Mouse (Mus musculus) testis, adult 2 months (tissue): Measurements from ENCODE around the gene Tkt.

Source experiments
- CTCF ChIP-seq: fragments of 200-500 bp; IDR thresholded peaks from 2 replicates; pipeline ENCODE4 v1.5.1; 2012; ENCODE audit warnings: low read depth, mild to moderate bottlenecking, inconsistent platforms, low read length, moderate library complexity; ENCODE audit not compliant: control insufficient read depth, insufficient read depth, insufficient replicate concordance
- POLR2A ChIP-seq: fragments of 200-500 bp; IDR thresholded peaks from 2 replicates; pipeline ENCODE4 v1.6.1; 2012; ENCODE audit warnings: low read depth, mild to moderate bottlenecking, inconsistent platforms, low read length, moderate library complexity; ENCODE audit not compliant: control insufficient read depth

DNA sequence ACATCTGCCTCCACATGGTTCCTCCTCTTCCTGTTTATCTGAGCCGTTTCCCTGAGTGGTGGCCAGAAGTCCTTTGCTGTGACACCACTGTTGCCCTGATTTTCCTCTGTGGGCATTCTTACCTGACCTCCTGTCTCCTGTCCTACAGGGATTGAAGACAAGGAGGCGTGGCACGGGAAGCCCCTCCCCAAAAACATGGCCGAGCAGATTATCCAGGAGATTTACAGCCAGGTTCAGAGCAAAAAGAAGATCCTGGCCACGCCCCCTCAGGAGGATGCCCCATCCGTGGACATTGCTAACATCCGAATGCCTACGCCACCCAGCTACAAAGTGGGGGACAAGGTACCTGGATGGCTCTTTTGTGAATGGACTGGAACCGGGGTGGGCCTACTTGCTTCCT lies 19.9 kb downstream of the Tkt start:
- TF ChIP-seq CTCF (no peak), POLR2A (no peak)
